Mouse (Mus musculus): Measurements from ENCODE around the gene Msrb3.

DNA sequence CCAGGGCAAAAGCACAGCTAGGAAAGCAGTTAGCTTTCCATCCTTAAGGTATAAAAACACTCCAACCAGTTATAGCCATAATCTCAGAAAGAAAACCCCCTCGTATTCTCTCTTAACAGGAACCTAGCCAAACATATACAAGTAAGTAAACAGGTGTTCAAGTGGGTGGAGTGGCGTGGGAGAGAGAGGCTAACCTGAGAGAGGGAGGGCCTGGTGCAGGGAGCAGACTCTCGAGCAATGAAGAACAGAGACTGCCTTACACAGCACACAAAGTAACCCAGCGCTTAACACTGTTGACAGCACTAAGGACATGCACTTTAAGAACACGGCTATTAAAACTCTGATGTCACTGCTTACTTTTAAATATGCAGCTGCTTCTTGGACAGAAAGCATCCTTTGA is 47.9 kb upstream of the Msrb3 start:
- TF ChIP-seq CTCF (IDR thresholded peaks at IDR 0.05) (no peak), EP300 (IDR thresholded peaks at IDR 0.05) (no peak)

Data from lung, postnatal 0 days (tissue).